Mouse (Mus musculus): ENCODE data around the gene Fam206a.

The Fam206a gene

GRCm38 (mm10) chr4:56844911-56845310, 42.8 kb downstream of the Fam206a start:
- DNase-seq = no peak

DNA sequence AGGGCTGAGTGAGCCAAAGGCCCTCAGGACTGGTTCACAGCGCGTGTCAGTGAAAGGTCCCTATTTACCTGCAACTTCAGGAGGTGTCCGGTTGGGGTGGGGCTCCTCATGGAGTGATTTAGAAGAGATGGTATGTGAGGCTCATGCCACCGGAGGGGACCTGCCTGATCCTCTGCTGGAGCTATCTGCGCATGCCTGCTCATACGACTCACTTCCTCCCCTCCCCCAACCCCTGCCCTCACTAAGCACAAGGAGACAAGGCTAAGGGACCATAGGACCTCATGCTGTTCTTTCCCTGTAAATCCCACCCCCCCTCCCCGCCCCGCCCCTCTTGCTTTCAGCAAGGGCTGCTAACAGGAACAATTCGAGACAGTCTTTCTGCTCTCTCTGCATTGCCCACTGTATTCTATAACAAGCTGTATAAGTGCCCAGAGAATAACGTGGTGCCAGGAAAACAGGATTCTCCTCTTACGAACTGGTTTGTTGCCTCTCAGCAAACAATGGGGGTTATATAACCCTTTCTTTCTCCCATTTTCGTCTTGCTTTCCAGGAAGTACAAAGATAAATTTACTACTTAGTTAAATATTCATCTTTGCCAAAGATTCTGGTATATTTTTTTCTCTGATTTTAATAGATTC, 43.9 kb downstream of the Fam206a start:
- DNase-seq = no peak

GRCm38 (mm10) chr4:56847400-56847799, 45.3 kb downstream of the Fam206a start:
- no peak for DNase-seq

DNA sequence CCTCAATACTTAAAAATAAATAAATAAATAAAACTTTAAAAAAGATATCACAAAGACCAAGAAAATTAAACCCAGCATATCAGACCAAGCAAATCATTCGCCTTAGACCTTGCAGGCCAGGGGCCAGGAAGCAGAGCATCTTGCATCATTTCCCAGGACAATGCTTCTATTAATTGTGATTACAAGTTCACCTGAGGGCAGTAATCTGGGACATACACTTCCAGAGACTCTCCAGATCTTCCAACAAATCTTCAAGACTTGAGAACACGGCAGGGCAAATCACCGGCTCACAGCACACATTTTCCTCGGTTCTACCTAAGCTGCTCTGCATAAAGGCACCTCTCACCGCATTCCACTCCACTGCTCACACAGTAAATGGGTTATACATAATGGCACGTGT, 45.9 kb downstream of the Fam206a start:
- no peak for DNase-seq

- no peak for DNase-seq
Observed at GRCm38 (mm10) chr4:56850724-56851123, 48.6 kb downstream of the Fam206a start.

DNA sequence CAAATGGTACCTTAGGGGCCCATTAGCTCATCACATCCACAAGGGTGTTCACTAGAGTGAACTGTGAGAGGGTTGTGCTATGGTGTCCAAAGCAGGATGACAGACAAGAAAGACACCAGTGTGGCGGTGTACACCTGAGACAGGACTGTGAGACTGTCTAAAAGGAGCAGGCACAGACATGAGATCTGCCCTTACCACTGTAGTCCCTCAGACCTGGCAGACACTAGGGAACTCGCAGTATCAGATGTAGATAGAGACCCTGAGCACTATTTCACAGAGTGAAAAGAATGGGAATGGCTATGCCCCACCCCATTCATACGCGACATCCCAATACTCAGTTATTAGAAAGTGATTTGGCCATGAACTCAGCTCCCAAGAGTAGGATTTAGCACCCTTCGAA, 53.8 kb downstream of the Fam206a start:
- no peak for DNase-seq

DNA sequence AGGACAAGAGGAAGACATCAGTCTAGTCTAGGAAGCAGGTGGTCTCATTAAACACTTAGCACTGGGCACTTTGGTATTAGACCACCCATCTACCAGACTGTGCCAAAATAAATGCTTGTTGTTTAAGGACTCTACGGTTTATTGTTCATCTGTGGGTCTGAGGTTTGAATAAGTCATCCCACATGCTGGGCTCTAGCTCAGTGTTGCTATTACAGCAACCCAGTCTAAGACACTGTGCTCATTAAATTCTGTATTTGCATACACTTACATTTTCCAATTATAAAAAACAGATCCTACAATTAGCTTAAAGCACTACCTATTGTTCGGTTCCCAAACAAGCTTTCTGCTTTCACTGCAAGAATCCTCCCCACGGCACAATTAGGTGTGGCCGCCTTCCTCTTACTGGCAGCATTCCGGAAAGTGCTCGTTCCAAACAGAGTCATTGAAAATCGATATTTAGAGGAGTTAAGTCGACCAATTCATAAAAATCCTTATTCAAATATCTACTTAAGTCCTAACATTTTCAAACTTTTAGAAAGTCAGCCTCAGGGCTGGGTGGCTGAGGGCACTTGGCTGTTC, 54.3 kb downstream of the Fam206a start:
- no peak for DNase-seq

GRCm38 (mm10) chr4:56858733-56859132, 56.6 kb downstream of the Fam206a start:
- DNase-seq = no peak
